Mouse (Mus musculus) embryonic fibroblast, embryonic 13.5 days (primary cell): Measurements from ENCODE around the gene Scarb1. TPM values are rescaled to one million over a fixed set of nuclear protein-coding genes. Genes with fewer than 3 reads are reported as not detected.

ENCODE experiments used
- H3K27ac ChIP-seq: 2 replicates; pipeline ENCODE4 v1.5.1; 2012; ENCODE audit warnings: low read length, control low read depth, inconsistent platforms; ENCODE audit not compliant: insufficient read depth
- H3K4me1 ChIP-seq: 2 replicates; pipeline ENCODE4 v1.6.1; 2011; ENCODE audit warnings: low read length; ENCODE audit not compliant: control insufficient read depth, insufficient read depth
- H3K4me3 ChIP-seq: 2 replicates; pipeline ENCODE4 v1.5.1; 2011; ENCODE audit warnings: mild to moderate bottlenecking, control low read depth, low read length; ENCODE audit not compliant: insufficient read depth
- CTCF ChIP-seq: IDR thresholded peaks from 2 replicates; pipeline ENCODE4 v1.5.1; 2011; ENCODE audit warnings: mild to moderate bottlenecking, control low read depth, low read length, moderate library complexity, borderline replicate concordance; ENCODE audit not compliant: insufficient read depth
- POLR2A ChIP-seq: IDR thresholded peaks from 2 replicates; pipeline ENCODE4 v1.6.1; 2011; ENCODE audit warnings: low read depth, mild to moderate bottlenecking, control low read depth, low read length, moderate library complexity
- polyA plus RNA-seq: library from polyadenylated mRNA; stranded (reverse); fragments of >200 nt; gene quantifications from 2 replicates; pipeline ENCODE4 v1.2.4, GENCODE M21; 2011; ENCODE audit warnings: low read depth; ENCODE audit not compliant: missing spikeins, insufficient read length

Scarb1 gene
- polyA plus RNA-seq, 1 experiment = 47.8 TPM

DNA sequence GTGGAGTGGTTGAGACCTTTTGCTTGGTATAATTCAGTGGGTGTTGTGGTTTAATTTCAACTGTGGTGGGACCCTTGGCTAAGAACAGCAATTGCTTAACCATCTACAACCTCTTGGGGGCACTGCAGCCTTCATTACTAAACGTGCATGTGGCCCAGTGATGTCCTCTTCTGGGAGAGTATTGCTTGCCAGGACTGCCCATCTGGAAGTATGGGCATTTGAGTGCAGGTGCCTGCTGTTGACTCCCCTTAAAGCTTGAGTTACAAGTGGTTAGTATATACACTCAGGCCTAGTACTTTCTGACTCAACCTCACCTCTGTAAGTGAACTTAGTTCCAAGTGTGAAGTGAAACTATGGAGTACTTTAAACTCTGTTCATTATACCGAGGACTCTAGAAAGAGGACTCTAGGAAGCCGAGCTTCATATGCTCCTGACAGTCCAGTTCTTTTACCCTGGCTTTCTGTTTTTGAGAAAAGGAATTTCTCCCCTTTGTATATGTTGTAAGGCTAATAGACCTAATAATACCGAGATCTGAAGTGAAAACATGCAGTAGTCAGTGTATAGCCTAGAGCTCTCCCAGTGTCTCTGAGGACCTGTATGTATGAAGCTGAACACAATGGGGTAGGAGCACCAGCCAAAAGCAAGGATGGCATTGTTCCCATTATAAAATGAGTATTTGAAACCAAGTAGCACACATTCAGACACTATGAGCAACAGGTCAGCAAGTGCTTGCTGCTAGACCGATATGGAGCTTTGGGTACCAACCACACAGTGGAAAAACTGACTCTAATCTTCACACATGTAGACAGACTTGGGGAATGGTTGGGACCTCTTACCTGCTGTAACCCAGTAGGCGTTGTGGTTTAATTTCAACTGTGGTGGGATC is 42.0 kb upstream of the Scarb1 start:
- H3K4me1 ChIP-seq = no peaks in the 10 kb centered on the region
- no peak overlapping the region for H3K4me3 ChIP-seq
- no peak overlapping the region for H3K27ac ChIP-seq
- no peak for TF ChIP-seq CTCF
- peak; percentile 85 for TF ChIP-seq POLR2A

DNA sequence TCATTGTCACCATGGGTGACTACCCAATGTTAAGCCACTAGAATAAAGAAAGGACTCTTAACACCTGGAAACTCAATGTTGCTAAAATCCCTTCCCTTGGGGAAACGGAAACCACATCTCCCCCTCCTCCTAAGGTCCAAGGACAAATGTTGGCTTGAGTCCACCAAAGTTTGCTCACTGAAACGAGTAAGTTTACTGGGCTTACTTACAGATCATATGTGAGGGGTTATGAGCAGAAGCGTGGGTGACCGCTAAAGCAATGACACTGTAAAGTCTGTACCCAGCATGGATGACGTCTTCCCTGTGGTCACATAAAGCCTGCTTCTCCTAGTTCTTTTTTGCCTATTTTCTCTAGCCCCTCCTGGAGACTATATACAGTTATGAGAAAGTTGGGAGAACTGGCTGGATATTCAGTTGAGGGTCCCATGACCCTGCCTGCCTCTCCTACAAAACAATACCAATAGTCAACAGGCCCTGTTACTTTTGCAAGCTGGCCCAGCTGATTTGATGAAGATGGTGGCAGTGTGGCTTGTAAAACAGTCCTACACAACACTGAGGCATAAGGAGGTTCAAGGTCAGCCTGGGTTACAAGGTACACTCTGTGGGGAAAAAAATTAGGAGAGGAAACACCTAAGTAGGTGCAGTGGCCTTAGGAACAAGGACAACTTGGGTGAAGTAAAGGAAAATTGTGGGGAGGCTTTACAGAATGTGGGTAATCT is 41.2 kb upstream of the Scarb1 start:
- TF ChIP-seq POLR2A (peak; percentile 64), CTCF (no peak)

DNA sequence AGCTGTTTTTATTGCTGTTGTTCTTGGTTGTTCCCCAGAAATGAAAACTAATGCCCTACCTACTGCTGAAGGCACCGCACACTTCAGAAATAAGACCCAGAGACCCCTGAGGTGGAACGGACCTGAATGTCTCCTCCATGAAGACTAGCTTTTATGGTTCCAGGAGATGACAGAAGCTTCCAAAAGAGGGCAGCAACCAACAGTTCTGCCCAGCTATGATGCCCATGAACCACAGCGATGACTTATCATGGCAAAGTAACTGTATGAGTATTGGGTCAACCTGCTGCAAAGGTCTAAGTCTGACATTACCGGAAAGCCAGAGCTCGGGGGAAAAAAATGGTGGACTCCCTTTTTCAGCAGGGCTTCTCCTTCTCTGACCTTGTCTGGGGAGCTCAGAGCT is 38.0 kb upstream of the Scarb1 start:
- Histone ChIP-seq H3K4me3 (no peak overlapping the region), H3K27ac (no peak overlapping the region), H3K4me1 (no peaks in the 10 kb centered on the region)
- TF ChIP-seq POLR2A (no peak), CTCF (no peak; the same call in 1 of the 2 replicates)

More for the DNA sequence above, 41.2 kb upstream of the Scarb1 start:
- no peaks in the 10 kb centered on the region for H3K4me1 ChIP-seq
- no peak overlapping the region for H3K4me3 ChIP-seq
- no peak overlapping the region for H3K27ac ChIP-seq

DNA sequence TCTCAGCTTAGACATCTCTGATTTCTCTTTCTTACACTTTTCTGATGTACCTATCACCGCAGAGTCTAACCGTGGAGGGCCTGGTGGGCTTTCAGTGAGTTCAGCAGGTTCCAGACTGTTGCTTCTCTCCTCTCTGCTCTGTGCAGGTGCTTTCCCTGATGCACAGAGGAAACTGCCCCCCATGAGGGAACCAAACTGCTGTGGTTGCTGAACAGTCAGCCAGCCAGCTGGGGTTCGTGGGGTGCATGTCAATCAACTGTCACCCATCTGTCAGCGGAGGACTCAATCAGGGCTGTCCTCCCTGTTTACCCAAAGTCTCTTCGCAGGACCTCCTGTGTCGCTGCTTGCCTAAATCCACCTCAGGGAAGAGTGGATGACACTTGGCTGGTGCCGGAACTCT is 36.3 kb upstream of the Scarb1 start:
- Histone ChIP-seq H3K4me3 (no peak overlapping the region), H3K27ac (no peak overlapping the region), H3K4me1 (no peaks in the 10 kb centered on the region)
- no peak for TF ChIP-seq CTCF
- TF ChIP-seq POLR2A = no peak

DNA sequence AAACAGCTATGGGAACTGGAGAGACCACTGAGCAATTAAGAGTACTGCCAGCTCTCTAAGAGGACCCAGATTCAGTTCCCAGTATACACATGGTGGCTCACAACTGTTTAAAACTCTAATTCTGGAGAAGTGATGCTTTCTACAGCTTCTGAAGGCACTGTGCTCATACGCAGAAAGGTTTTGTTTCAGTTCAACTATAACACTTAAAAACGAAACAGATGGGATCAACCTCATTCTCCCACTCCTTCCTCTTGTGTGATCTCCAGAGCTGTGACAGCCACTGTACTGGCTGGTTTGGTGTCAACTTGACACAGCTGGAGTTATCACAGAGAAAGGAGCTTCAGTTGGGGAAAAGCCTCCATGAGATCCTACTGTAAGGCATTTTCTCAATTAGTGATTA is 35.0 kb upstream of the Scarb1 start:
- H3K27ac ChIP-seq = no peak overlapping the region
- H3K4me3 ChIP-seq = no peak overlapping the region
- no peaks in the 10 kb centered on the region for H3K4me1 ChIP-seq
- TF ChIP-seq CTCF = no peak
- TF ChIP-seq POLR2A = no peak

DNA sequence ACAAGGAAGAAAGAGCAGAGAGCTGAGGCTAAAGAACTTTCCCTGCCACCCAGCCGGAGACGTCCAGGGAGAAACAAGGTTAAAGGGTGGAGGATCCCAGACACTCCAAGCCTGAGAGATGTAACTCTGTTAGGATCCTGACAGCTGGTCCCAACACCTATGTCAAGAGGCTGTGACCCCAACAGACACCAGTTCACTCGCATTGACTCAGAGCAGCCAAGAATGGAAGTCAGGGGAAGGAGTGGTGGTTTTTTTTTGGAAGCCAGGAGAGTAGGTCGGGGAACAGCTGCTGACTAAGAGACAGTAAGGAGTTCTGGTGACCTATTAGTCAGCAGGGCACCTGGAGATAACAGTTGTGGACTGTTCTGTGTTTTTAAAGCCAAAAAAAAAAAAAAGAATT is 31.1 kb upstream of the Scarb1 start:
- no peaks in the 10 kb centered on the region for H3K4me1 ChIP-seq
- no peak overlapping the region for H3K4me3 ChIP-seq
- TF ChIP-seq POLR2A (no peak), CTCF (no peak)
- H3K27ac ChIP-seq = no peak overlapping the region

DNA sequence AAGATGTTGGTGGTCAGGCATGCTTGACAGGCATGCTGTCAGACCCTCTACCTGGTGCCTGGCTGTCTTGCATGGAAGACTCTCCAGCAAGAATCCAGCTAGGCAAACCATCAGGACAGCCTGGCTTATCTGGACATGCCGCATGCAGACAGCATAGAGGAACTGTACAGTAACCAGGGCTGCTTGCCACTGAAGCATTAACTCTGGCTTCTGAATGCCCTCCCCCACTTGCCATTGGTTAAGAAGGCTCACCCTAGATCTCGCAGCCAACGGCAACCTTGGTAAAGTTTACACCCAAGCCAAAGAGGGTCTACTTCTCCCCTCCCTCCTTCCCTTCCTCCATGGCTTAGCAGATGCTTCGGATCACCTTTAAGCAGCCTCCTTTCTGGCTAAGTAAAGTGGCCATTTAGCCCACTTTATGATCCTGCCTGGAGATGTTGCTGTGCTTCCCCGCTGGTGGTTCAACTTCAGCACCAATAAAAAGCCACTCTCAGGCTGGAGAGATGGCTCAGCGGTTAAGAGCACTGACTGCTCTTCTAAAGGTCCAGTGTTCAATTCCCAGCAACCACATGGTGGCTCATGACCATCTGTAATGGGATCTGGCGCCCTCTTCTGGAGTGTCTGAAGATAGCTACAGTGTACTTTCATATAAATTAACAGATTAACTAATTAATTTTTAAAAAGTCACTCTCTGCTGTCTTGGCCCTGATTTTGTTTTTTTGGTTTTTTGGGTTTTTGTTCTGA is 30.2 kb upstream of the Scarb1 start:
- no peak overlapping the region for H3K27ac ChIP-seq
- H3K4me3 ChIP-seq = no peak overlapping the region
- TF ChIP-seq CTCF (no peak), POLR2A (no peak)
- no peaks in the 10 kb centered on the region for H3K4me1 ChIP-seq

DNA sequence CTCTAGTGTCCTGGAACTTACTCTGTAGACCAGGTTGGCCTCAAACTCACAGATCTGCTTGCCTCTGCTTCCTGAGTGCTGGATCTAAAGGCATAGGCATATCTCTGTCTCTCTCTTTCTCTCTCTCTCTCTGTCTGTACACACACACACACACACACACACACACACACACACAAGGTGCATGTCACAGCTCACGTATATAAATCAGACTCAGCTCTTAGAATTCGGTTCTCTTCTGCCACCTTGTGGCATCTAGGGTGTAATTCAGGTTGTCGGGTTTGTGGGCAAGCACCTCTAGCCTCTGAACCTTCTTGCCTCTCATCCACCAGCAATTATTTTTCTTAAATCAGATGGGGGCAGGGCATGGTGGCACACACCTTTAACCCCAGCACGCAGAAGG is 27.7 kb upstream of the Scarb1 start:
- TF ChIP-seq POLR2A (no peak), CTCF (no peak)
- Histone ChIP-seq H3K4me3 (no peak overlapping the region), H3K4me1 (no peaks in the 10 kb centered on the region), H3K27ac (peak overlapping the region; percentile 94)

DNA sequence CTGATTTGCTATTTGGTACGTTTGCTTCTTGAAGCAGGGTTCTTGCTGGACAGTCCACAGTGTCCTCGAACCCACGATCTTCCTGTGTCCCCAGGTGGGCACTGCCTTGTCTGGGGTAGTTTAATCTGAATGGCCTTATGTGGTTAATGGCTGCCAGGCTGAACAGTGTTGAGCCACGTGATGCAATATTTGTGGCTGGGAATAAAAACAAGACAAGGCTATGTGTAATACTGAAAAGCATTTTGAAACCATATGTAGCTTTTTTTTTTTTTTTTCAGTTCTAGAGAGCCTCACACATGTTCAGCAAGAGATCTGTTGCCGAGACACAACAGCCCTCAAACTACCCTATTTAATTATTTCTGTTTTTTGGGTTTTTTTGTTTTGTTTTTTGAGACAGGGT is 27.3 kb upstream of the Scarb1 start:
- TF ChIP-seq POLR2A = no peak
- TF ChIP-seq CTCF = no peak
- peak overlapping the region; percentile 94 for H3K27ac ChIP-seq
- H3K4me1 ChIP-seq = no peaks in the 10 kb centered on the region
- no peak overlapping the region for H3K4me3 ChIP-seq

DNA sequence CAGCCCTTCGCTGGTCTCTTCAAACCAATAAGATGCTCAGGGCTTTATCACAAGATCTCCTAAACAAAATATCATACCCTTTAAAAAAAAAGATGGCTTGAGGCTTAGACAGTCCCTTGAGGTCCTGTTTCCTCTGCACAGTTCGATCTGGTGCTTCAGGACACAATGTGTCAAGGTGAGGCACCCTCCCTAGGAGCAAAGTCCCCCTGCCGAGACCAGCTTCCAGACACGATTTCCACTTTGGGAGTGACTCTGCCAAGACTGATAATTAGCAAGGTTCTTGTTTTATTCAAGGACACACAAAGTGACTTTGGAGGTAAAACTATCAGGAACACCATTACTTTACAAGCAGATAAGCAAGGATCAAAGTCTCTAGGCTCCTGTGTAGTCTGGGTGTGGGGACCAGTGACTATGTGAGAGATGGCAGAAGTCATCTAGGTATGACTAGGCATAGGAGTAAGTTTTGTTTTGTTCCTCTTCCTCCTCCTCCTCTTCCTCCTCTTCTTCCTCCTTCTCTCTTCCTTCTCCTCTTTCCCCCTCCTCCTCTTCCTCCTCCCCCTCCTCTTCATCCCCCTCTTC is 24.0 kb upstream of the Scarb1 start:
- TF ChIP-seq CTCF = no peak
- no peak for TF ChIP-seq POLR2A
- H3K4me3 ChIP-seq = no peak overlapping the region
- H3K4me1 ChIP-seq = no peaks in the 10 kb centered on the region
- no peak overlapping the region for H3K27ac ChIP-seq
